Mouse (Mus musculus) liver, embryonic 14.5 days (tissue): ENCODE results near the gene 1700003F12Rik.

Source experiments
- CTCF ChIP-seq: IDR thresholded peaks from 2 replicates; pipeline ENCODE4 v1.5.1; 2016; ENCODE audit warnings: antibody characterized with exemption, low read depth, control low read depth
- EP300 ChIP-seq: IDR thresholded peaks from 2 replicates; pipeline ENCODE4 v1.6.1; 2016; ENCODE audit warnings: antibody characterized with exemption, low read depth

GRCm38 (mm10) chr2:154591239-154591638 is 44.4 kb downstream of the 1700003F12Rik start:
- TF ChIP-seq CTCF: no peak
- TF ChIP-seq EP300: no peak
